Mouse (Mus musculus) heart, embryonic 14.5 days (tissue): ENCODE measurements at regions not wholly inside any gene's neighbourhood (a gene's known extent, or its start where the extent isn't known, plus 50 kb on each side); places are given as distances from the start of the nearest gene placed in this dataset.

Experiments used
- ATAC-seq: fragments of 200-750 bp; cut with Nextera tagmentation; 2 replicates; pipeline ENCODE4 v1.8.0; 2017; ENCODE audit warnings: low read depth, moderate TSS enrichment; ENCODE audit not compliant: insufficient number of reproducible peaks, insufficient read depth, low FRiP score
- H3K27ac ChIP-seq, 2 experiments: fragments of 200-500 bp in 1 of 2; fragments of 300-500 bp in 1 of 2; sonication (generic) in 1 of 2; replicated peaks in 1 of 2; 2 replicates each; pipeline ENCODE4 v1.5.1; 2012 to 2014; ENCODE audit warnings: low read depth in 2 of 2, low read length in 2 of 2, control low read depth in 1 of 2, mild to moderate bottlenecking in 1 of 2, mixed read lengths in 1 of 2; ENCODE audit not compliant: control insufficient read depth in 1 of 2, insufficient read depth in 1 of 2
- H3K27me3 ChIP-seq: fragments of 300-500 bp; sonication (generic); 2 replicates; pipeline ENCODE4 v1.6.1; 2014; ENCODE audit warnings: mild to moderate bottlenecking, low read length, control low read depth; ENCODE audit not compliant: control insufficient read depth, insufficient read depth
- H3K36me3 ChIP-seq: fragments of 300-500 bp; sonication (generic); 2 replicates; pipeline ENCODE4 v1.6.1; 2014; ENCODE audit warnings: mild to moderate bottlenecking, control low read depth, low read length, mixed read lengths; ENCODE audit not compliant: control insufficient read depth, insufficient read depth
- H3K4me1 ChIP-seq, 2 experiments: fragments of 200-500 bp in 1 of 2; fragments of 300-500 bp in 1 of 2; sonication (generic) in 1 of 2; 2 replicates each; pipeline ENCODE4 v1.6.1; 2012 to 2014; ENCODE audit warnings: low read length in 2 of 2, control low read depth in 1 of 2, mixed read lengths in 1 of 2; ENCODE audit not compliant: control insufficient read depth in 2 of 2, insufficient read depth in 2 of 2
- H3K4me2 ChIP-seq: fragments of 300-500 bp; sonication (generic); 2 replicates; pipeline ENCODE4 v1.6.1; 2014; ENCODE audit warnings: mild to moderate bottlenecking, low read length
- H3K4me3 ChIP-seq, 2 experiments: fragments of 200-500 bp in 1 of 2; fragments of 300-500 bp in 1 of 2; sonication (generic) in 1 of 2; 2 replicates each; pipeline ENCODE4 v1.5.1; 2012 to 2014; ENCODE audit warnings: low read length in 2 of 2, mild to moderate bottlenecking in 2 of 2, control low read depth in 1 of 2, low read depth in 1 of 2, moderate library complexity in 1 of 2; ENCODE audit not compliant: control insufficient read depth in 1 of 2, insufficient read depth in 1 of 2
- H3K9ac ChIP-seq: fragments of 300-500 bp; sonication (generic); 2 replicates; pipeline ENCODE4 v1.6.1; 2014; ENCODE audit warnings: mild to moderate bottlenecking, low read length
- H3K9me3 ChIP-seq: fragments of 300-500 bp; sonication (generic); 2 replicates; pipeline ENCODE4 v1.6.1; 2016; ENCODE audit warnings: low read length, control low read depth; ENCODE audit not compliant: control insufficient read depth
- WGBS: fragments of 180-500 bp; shearing (Covaris S2); extraction: QIAGEN DNeasy Blood & Tissue Kit; methylation state at CpG from one replicate; pipeline ENCODE4 v1.1.7; 2014; 5-methylcytosine and 5-hydroxymethylcytosine counted together

GRCm38 (mm10) chr7:115252370-115252750, 508.9 kb downstream of the Insc start:
- ATAC-seq, result no peak
- H3K4me2 ChIP-seq, result no peak overlapping the region
- no peak overlapping the region for H3K9ac ChIP-seq
- 60% methylated on average over 2 of the region's 2 CpGs for WGBS
- no peaks in the 10 kb centered on the region for H3K9me3 ChIP-seq
- no peaks in the 10 kb centered on the region; a peak in 1 of 4 replicates for H3K4me1 ChIP-seq
- H3K27me3 ChIP-seq, result no peaks in the 10 kb centered on the region
- H3K36me3 ChIP-seq, result no peaks in the 10 kb centered on the region
- H3K27ac ChIP-seq, result no peak overlapping the region
- no peak overlapping the region for H3K4me3 ChIP-seq

GRCm38 (mm10) chr7:115258626-115259025, 515.1 kb downstream of the Insc start:
- 47% methylated on average over 3 of the region's 3 CpGs for WGBS
- Histone ChIP-seq H3K4me3 (no peak overlapping the region), H3K36me3 (no peaks in the 10 kb centered on the region), H3K9ac (no peak overlapping the region), H3K9me3 (no peaks in the 10 kb centered on the region), H3K4me1 (no peaks in the 10 kb centered on the region), H3K27me3 (no peaks in the 10 kb centered on the region), H3K27ac (no peak overlapping the region), H3K4me2 (no peak overlapping the region)
- no peak for ATAC-seq

GRCm38 (mm10) chr7:115263082-115263481, 519.6 kb downstream of the Insc start:
- Histone ChIP-seq H3K4me1 (no peaks in the 10 kb centered on the region; a peak in 1 of 4 replicates), H3K36me3 (no peaks in the 10 kb centered on the region), H3K9me3 (no peaks in the 10 kb centered on the region), H3K9ac (no peak overlapping the region), H3K4me3 (no peak overlapping the region), H3K4me2 (no peak overlapping the region), H3K27me3 (no peaks in the 10 kb centered on the region), H3K27ac (no peak overlapping the region)
- ATAC-seq, result no peak
- WGBS, result 81% methylated on average over 2 of the region's 2 CpGs

GRCm38 (mm10) chr7:115266141-115266540, 522.6 kb downstream of the Insc start:
- Histone ChIP-seq H3K36me3 (no peaks in the 10 kb centered on the region), H3K9me3 (no peaks in the 10 kb centered on the region), H3K4me3 (no peak overlapping the region), H3K27me3 (no peaks in the 10 kb centered on the region), H3K4me2 (no peak overlapping the region), H3K9ac (no peak overlapping the region), H3K27ac (no peak overlapping the region), H3K4me1 (no peaks in the 10 kb centered on the region; a peak in 1 of 4 replicates)
- no peak for ATAC-seq
- WGBS, result 54% methylated on average over 4 of the region's 4 CpGs

GRCm38 (mm10) chr7:115270803-115271202, 527.3 kb downstream of the Insc start:
- Histone ChIP-seq H3K4me3 (no peak overlapping the region), H3K4me2 (no peak overlapping the region), H3K27me3 (no peaks in the 10 kb centered on the region), H3K36me3 (no peaks in the 10 kb centered on the region), H3K4me1 (no peaks in the 10 kb centered on the region; a peak in 1 of 4 replicates), H3K9ac (no peak overlapping the region), H3K27ac (no peak overlapping the region), H3K9me3 (no peaks in the 10 kb centered on the region)
- no peak for ATAC-seq
- WGBS, result 24% methylated on average over 2 of the region's 2 CpGs

- ATAC-seq, result no peak
- H3K9me3 ChIP-seq, result no peaks in the 10 kb centered on the region
- H3K4me2 ChIP-seq, result no peak overlapping the region
- 51% methylated on average over 3 of the region's 3 CpGs for WGBS
- H3K27me3 ChIP-seq, result no peaks in the 10 kb centered on the region
- no peaks in the 10 kb centered on the region for H3K4me1 ChIP-seq
- no peaks in the 10 kb centered on the region for H3K36me3 ChIP-seq
- no peak overlapping the region for H3K9ac ChIP-seq
- H3K27ac ChIP-seq, result no peak overlapping the region
- no peak overlapping the region for H3K4me3 ChIP-seq
Observed at GRCm38 (mm10) chr7:115274836-115275235, 531.3 kb downstream of the Insc start.

GRCm38 (mm10) chr7:115290801-115291417, 547.4 kb downstream of the Insc start:
- H3K27me3 ChIP-seq, result no peaks in the 10 kb centered on the region
- ATAC-seq, result no peak

GRCm38 (mm10) chr7:115294655-115295230, 551.2 kb downstream of the Insc start:
- Histone ChIP-seq H3K4me2 (no peak overlapping the region), H3K36me3 (no peaks in the 10 kb centered on the region), H3K27me3 (no peaks in the 10 kb centered on the region), H3K27ac (no peak overlapping the region), H3K4me1 (no peaks in the 10 kb centered on the region), H3K9ac (no peak overlapping the region), H3K4me3 (no peak overlapping the region), H3K9me3 (no peaks in the 10 kb centered on the region)
- ATAC-seq, result no peak
- WGBS, result 86% methylated on average over 10 of the region's 10 CpGs

More at GRCm38 (mm10) chr7:115290801-115291417, 547.4 kb downstream of the Insc start:
- H3K36me3 ChIP-seq, result no peaks in the 10 kb centered on the region
- WGBS, result 69% methylated on average over 7 of the region's 7 CpGs
- no peaks in the 10 kb centered on the region for H3K4me1 ChIP-seq
- H3K9me3 ChIP-seq, result no peaks in the 10 kb centered on the region
- H3K4me2 ChIP-seq, result no peak overlapping the region
- no peak overlapping the region for H3K4me3 ChIP-seq
- H3K27ac ChIP-seq, result no peak overlapping the region
- no peak overlapping the region for H3K9ac ChIP-seq
